Mouse (Mus musculus): ENCODE measurements around the gene Plekhg4.

Plekhg4 gene

GRCm38 (mm10) chr8:105408331-105408730 lies 35.3 kb downstream of the Plekhg4 start:
- no peak for DNase-seq

GRCm38 (mm10) chr8:105409947-105410346 lies 36.9 kb downstream of the Plekhg4 start:
- no peak for DNase-seq

GRCm38 (mm10) chr8:105413391-105413790 lies 40.3 kb downstream of the Plekhg4 start, which contains the start of the genes Kctd19 and Lrrc36:
Kctd19 (minus strand) TSS chr8:105413502.
Lrrc36 (plus strand) TSS chr8:105413571.
- DNase-seq, result peak; percentile 37

- DNase-seq, result no peak
Observed at GRCm38 (mm10) chr8:105418992-105419391, 45.9 kb downstream of the Plekhg4 start.

- no peak for DNase-seq
Observed at GRCm38 (mm10) chr8:105419800-105420199, 46.7 kb downstream of the Plekhg4 start.

GRCm38 (mm10) chr8:105422006-105422405 lies 48.9 kb downstream of the Plekhg4 start:
- no peak for DNase-seq

- DNase-seq, result no peak
Observed at GRCm38 (mm10) chr8:105426878-105427277, 53.8 kb downstream of the Plekhg4 start.

- DNase-seq, result no peak
Observed at GRCm38 (mm10) chr8:105431743-105432515, 58.9 kb downstream of the Plekhg4 start.
